Mouse (Mus musculus) B cell, adult (primary cell): ENCODE results near the gene Rab5if. TPM values are rescaled to one million over a fixed set of nuclear protein-coding genes. Genes with fewer than 3 reads are reported as not detected.

Source experiments
- total RNA-seq: library from RNA; stranded (reverse); gene quantifications from 4 replicates; pipeline ENCODE4 v1.2.4, GENCODE M21; 2023; ENCODE audit not compliant: inconsistent age

Gene Rab5if
- total RNA-seq, result 54.6 to 58.5 TPM (median 57.2 TPM) in 4 replicates

GRCm38 (mm10) chr2:156862772-156863486 lies at the start of gene Rab5if:
Gene Rab5if (plus strand): TSS chr2:156863128.

GRCm38 (mm10) chr2:156839319-156840191 lies 23.4 kb upstream of the Rab5if start, which contains the start of gene Tgif2:
Gene Tgif2 (plus strand): TSS chr2:156840007.

GRCm38 (mm10) chr2:156857835-156858234 lies 5.1 kb upstream of the Rab5if start, which contains the start of gene 4930518I15Rik:
Gene 4930518I15Rik (minus strand): TSS chr2:156857946.

GRCm38 (mm10) chr2:156887017-156887416 lies 24.1 kb downstream of the Rab5if start, which contains the start of gene Sla2:
Gene Sla2 (minus strand): TSS chr2:156887192.

Other genes starting within 250 kb of the Rab5if start
- 68.5 to 84.9 TPM (median 74.6 TPM) in 4 replicates for gene Dlgap4, start 249.4 kb upstream of the Rab5if start, total RNA-seq
- gene Myl9, start 87.7 kb upstream of the Rab5if start, total RNA-seq, result 0.94 to 2.8 TPM (median 1.4 TPM) in 4 replicates
- gene Tgif2, start 23.1 kb upstream of the Rab5if start, total RNA-seq, result 116 to 125 TPM (median 123 TPM) in 4 replicates
- gene 4930518I15Rik, start 5.2 kb upstream of the Rab5if start, total RNA-seq, result 2.3 to 4.3 TPM (median 4.0 TPM) in 4 replicates
- gene Sla2, start 24.1 kb downstream of the Rab5if start, total RNA-seq, result 1.2 to 1.5 TPM (median 1.3 TPM) in 4 replicates
- 32.0 to 36.6 TPM (median 35.1 TPM) in 4 replicates for gene Ndrg3, start 128.9 kb downstream of the Rab5if start, total RNA-seq
- 23.4 to 30.3 TPM (median 26.0 TPM) in 4 replicates for gene Dsn1, start 144.0 kb downstream of the Rab5if start, total RNA-seq
- gene Soga1, start 216.1 kb downstream of the Rab5if start, total RNA-seq, result 0.26 to 0.81 TPM (median 0.65 TPM) in 4 replicates
- gene Tldc2, start 223.9 kb downstream of the Rab5if start, total RNA-seq, result not detected in 4 replicates